Mouse (Mus musculus) liver, embryonic 14.5 days (tissue): ENCODE measurements at regions not wholly inside any gene's neighbourhood (a gene's known extent, or its start where the extent isn't known, plus 50 kb on each side); places are given as distances from the start of the nearest gene placed in this dataset.

ENCODE experiments used
- ATAC-seq: fragments of 200-750 bp; cut with Nextera tagmentation; 2 replicates; pipeline ENCODE4 v1.8.0; 2017; ENCODE audit warnings: moderate number of reproducible peaks, mild to moderate bottlenecking, moderate library complexity; ENCODE audit not compliant: insufficient read depth
- DNase-seq, 3 experiments: peaks; one replicate each; pipeline ENCODE4 v3.0.0-alpha.2; 2012 to 2013; ENCODE audit warnings: low read depth in 3 of 3, low spot score in 3 of 3
- H3K27ac ChIP-seq: fragments of 300-500 bp; sonication (generic); 2 replicates; pipeline ENCODE4 v1.5.1; 2014; ENCODE audit warnings: moderate library complexity, mild to moderate bottlenecking, control low read depth, inconsistent platforms
- H3K27me3 ChIP-seq: fragments of 300-500 bp; sonication (generic); 2 replicates; pipeline ENCODE4 v1.6.1; 2014; ENCODE audit warnings: mild to moderate bottlenecking, low read length, moderate library complexity; ENCODE audit not compliant: control insufficient read depth, insufficient read depth
- H3K36me3 ChIP-seq: fragments of 300-500 bp; sonication (generic); replicated peaks from 2 replicates; pipeline ENCODE4 v1.6.1; 2014; ENCODE audit warnings: low read depth; ENCODE audit not compliant: control insufficient read depth, insufficient read depth
- H3K4me1 ChIP-seq, 2 experiments: fragments of 200-500 bp in 1 of 2; fragments of 300-500 bp in 1 of 2; sonication (generic) in 1 of 2; replicated peaks; 2 replicates each; pipeline ENCODE4 v1.6.1; 2012 to 2014; ENCODE audit warnings: antibody characterized with exemption in 1 of 2, inconsistent platforms in 1 of 2, low read length in 1 of 2; ENCODE audit not compliant: control insufficient read depth in 2 of 2, insufficient read depth in 2 of 2
- H3K4me2 ChIP-seq: fragments of 300-500 bp; sonication (generic); 2 replicates; pipeline ENCODE4 v1.6.1; 2014; ENCODE audit warnings: low read depth, mild to moderate bottlenecking, control low read depth, moderate library complexity
- H3K4me3 ChIP-seq, 2 experiments: fragments of 200-500 bp in 1 of 2; fragments of 300-500 bp in 1 of 2; sonication (generic) in 1 of 2; 2 replicates each; pipeline ENCODE4 v1.5.1; 2012 to 2014; ENCODE audit warnings: low read depth in 2 of 2, low read length in 2 of 2, mild to moderate bottlenecking in 2 of 2, control low read depth in 1 of 2, inconsistent platforms in 1 of 2, moderate library complexity in 1 of 2; ENCODE audit not compliant: insufficient read depth in 1 of 2
- H3K9ac ChIP-seq: fragments of 300-500 bp; sonication (generic); replicated peaks from 2 replicates; pipeline ENCODE4 v1.6.1; 2014; ENCODE audit warnings: mild to moderate bottlenecking, control low read depth, moderate library complexity
- H3K9me3 ChIP-seq: fragments of 300-500 bp; sonication (generic); 2 replicates; pipeline ENCODE4 v1.6.1; 2016; ENCODE audit warnings: low read length, mixed read lengths; ENCODE audit not compliant: control insufficient read depth
- CTCF ChIP-seq: IDR thresholded peaks from 2 replicates; pipeline ENCODE4 v1.5.1; 2016; ENCODE audit warnings: antibody characterized with exemption, low read depth, control low read depth
- EP300 ChIP-seq: IDR thresholded peaks from 2 replicates; pipeline ENCODE4 v1.6.1; 2016; ENCODE audit warnings: antibody characterized with exemption, low read depth
- WGBS: fragments of 180-500 bp; shearing (Covaris S2); extraction: QIAGEN DNeasy Blood & Tissue Kit; methylation state at CpG from one replicate; pipeline ENCODE4 v1.1.7; 2014; ENCODE audit not compliant: insufficient replicate concordance; 5-methylcytosine and 5-hydroxymethylcytosine counted together

DNA sequence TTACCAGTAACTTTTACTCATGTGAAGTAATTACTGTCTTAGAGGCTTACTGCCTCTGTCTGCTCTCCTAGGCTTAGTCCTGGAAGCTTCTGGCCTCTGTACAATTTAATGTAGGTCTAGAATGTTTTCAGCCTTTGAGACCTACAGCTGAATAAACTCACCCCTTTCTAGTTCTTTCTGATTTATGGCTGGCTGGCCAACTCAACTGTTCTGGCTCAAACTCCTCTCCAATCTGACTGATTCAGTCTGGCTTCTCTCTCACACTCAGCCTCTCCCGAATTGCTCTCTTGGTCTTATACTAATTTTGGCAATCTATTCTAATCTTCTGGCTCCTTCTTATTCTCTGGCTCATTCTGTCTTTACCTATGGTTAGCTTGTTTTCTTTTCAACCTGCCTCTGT lies 87.0 kb upstream of the Dnajc19 start:
- H3K9ac ChIP-seq = no peak overlapping the region
- no peak overlapping the region for H3K4me2 ChIP-seq
- DNase-seq (no peak), ATAC-seq (no peak)
- H3K27me3 ChIP-seq = no peaks in the 10 kb centered on the region
- H3K4me3 ChIP-seq = no peak overlapping the region
- H3K4me1 ChIP-seq = no peaks in the 10 kb centered on the region
- no peaks in the 10 kb centered on the region for H3K9me3 ChIP-seq
- no peaks in the 10 kb centered on the region for H3K36me3 ChIP-seq
- TF ChIP-seq EP300 = no peak
- TF ChIP-seq CTCF = no peak
- H3K27ac ChIP-seq = no peak overlapping the region
- 46% methylated on average over 1 of the region's 1 CpGs for WGBS

DNA sequence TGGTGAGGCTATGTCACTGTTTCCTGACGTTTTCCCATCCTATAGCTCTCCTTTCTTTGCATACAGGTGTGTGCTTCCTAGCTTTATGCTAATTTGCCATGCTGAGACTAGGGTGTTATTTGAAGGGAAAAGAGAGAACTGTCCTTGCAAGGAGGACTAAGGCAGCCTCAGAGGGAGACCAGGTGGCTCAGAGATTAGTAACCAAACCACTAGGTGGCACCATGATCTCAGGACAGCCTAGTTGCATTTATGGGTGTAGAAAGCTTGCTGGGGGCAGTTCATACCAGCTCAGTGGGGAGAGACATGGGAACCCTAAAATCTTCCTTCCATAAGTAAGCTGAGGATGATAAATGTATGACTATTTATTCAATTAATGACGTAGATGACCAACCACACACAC lies 68.9 kb upstream of the Dnajc19 start:
- Histone ChIP-seq H3K9me3 (no peaks in the 10 kb centered on the region), H3K36me3 (no peaks in the 10 kb centered on the region), H3K9ac (no peak overlapping the region), H3K27ac (no peak overlapping the region), H3K4me2 (no peak overlapping the region), H3K4me3 (no peak overlapping the region), H3K27me3 (no peaks in the 10 kb centered on the region), H3K4me1 (no peaks in the 10 kb centered on the region)
- no peak; the same call in 1 of the 2 replicates for TF ChIP-seq CTCF
- TF ChIP-seq EP300 = no peak
- WGBS = 30% methylated on average over 2 of the region's 2 CpGs
- ATAC-seq (no peak), DNase-seq (no peak)

DNA sequence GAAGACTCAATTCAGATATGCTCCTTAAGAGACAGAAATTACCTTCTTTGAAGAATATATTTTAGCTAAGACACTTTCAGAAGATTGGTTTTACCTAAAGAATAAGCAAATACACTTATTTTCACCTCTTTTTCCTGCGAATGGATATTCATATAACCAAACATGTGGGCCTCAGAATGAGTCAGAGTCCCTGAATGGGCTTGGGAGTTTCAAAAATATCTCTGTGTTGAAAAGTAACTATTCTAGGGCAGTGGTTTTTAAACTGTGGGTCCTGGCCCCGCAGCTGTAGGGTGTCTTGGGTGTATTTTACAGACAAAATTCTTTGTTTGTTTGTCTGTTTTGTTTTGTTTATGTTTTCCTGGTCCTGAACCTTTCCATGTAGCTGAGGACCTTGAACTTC lies 62.5 kb upstream of the Dnajc19 start:
- H3K27ac ChIP-seq = no peak overlapping the region
- DNase-seq = no peak
- no peaks in the 10 kb centered on the region for H3K27me3 ChIP-seq
- no peak overlapping the region for H3K9ac ChIP-seq
- no peaks in the 10 kb centered on the region for H3K4me1 ChIP-seq
- no peak overlapping the region for H3K4me3 ChIP-seq
- no peak for ATAC-seq
- TF ChIP-seq CTCF = no peak
- TF ChIP-seq EP300 = no peak
- 30% methylated on average over 2 of the region's 2 CpGs for WGBS
- H3K4me2 ChIP-seq = no peak overlapping the region
- no peaks in the 10 kb centered on the region for H3K36me3 ChIP-seq
- no peaks in the 10 kb centered on the region for H3K9me3 ChIP-seq

DNA sequence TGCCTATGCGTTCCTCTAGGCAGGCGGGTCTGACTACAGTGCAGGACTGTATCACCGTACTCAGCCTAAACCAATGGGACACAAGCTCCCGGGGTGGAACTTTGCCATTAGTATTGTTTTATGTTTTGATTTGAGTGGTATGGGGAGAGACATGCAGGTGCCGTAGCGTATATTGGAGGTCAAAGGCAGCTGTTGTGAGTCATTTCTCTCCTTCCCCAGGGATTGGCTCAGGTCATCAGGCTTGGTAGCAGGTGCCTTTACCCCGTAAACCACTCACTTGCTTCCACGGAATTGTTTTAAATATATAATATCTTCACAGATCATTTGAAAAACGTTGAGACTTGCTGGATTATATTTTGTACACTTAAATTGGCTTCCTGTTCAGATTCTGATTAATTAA lies 58.1 kb upstream of the Dnajc19 start:
- H3K4me1 ChIP-seq = no peaks in the 10 kb centered on the region
- H3K9ac ChIP-seq = no peak overlapping the region
- no peak for ATAC-seq
- no peaks in the 10 kb centered on the region for H3K9me3 ChIP-seq
- no peaks in the 10 kb centered on the region for H3K36me3 ChIP-seq
- H3K27ac ChIP-seq = no peak overlapping the region
- WGBS = 66% methylated on average over 9 of the region's 9 CpGs
- TF ChIP-seq EP300 (no peak), CTCF (no peak)
- no peak for DNase-seq
- H3K27me3 ChIP-seq = no peaks in the 10 kb centered on the region
- H3K4me2 ChIP-seq = no peak overlapping the region
- H3K4me3 ChIP-seq = no peak overlapping the region

DNA sequence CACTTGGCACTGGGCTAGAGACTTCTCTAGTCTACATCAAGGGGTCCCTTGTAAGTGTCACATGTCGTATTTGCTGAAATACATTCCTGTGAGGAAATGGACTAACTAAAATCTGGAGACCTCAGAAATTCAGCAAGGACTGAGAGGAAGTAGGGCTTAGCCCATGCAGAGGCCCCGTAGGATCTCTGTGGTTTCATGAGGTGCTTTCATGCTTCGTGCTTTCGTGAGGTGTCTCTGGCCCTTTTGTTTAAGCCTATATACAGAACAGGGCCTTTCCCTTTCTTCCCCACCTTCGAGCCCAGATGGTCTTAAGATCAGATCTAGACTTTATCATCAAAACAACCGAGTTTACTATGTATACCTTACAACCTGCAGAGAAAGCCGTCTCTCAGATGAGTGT lies 56.9 kb upstream of the Dnajc19 start:
- Histone ChIP-seq H3K27me3 (no peaks in the 10 kb centered on the region), H3K4me2 (no peak overlapping the region), H3K9me3 (no peaks in the 10 kb centered on the region), H3K4me1 (no peaks in the 10 kb centered on the region), H3K36me3 (no peaks in the 10 kb centered on the region), H3K9ac (no peak overlapping the region), H3K27ac (no peak overlapping the region), H3K4me3 (no peak overlapping the region)
- 46% methylated on average over 7 of the region's 7 CpGs for WGBS
- DNase-seq (no peak), ATAC-seq (no peak)
- TF ChIP-seq CTCF = no peak
- no peak for TF ChIP-seq EP300
